Mouse (Mus musculus) ovary, postnatal 36 days (tissue): ENCODE data around the gene Sh3glb1.
"Not testable (repeated sequence)": the region's sequence is repeated elsewhere in the genome, so short reads cannot be mapped to it uniquely, and the experiment has no call there.

Experiments used
- DNase-seq: peaks from one replicate; pipeline ENCODE4 v3.0.0; 2022; ENCODE audit warnings: low spot score, mixed read lengths

Sh3glb1 gene

DNA sequence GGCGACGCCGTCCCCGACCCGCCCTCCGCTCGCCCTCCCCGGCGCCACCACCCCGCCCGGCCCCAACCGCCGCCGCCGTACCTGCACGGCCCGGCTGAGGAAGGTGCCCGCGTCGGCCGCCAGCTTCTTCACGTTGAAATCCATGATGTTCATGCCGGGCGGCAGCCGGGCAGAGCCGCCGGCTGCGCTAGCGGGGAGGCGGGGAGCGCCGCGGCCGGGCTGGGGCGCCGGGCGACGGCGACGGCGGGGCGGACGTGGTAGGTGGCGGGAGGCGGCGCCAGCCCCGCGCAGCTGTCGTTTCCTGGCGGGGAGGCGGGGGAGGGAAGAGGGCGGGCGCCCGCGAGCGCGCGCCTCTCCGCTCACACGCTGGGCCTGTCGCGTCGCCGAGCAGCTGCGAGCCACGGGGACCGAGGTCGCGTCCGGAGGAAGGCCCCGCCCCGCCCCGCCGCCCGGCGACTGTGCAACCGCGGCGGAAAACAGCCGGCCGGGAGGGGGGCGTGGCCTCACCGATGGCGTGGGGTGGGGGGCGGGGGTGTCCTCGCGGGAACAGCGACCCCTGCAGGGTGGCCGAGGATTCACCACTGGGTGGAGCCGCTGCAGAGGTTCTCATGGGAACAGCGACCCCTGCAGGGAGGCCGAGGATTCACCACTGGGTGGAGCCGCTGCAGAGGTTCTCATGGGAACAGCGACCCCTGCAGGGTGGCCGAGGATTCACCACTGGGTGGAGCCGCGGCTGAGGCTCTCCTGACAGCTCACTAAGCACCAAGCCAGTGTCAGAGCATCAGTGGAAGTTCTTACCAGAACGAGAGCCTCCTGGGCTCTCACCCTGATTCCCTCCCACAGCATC is at the start of gene Sh3glb1:
Sh3glb1 (minus strand) TSS at position 435 of the 847 bp plus-strand sequence.
- DNase-seq: peak; percentile 98

DNA sequence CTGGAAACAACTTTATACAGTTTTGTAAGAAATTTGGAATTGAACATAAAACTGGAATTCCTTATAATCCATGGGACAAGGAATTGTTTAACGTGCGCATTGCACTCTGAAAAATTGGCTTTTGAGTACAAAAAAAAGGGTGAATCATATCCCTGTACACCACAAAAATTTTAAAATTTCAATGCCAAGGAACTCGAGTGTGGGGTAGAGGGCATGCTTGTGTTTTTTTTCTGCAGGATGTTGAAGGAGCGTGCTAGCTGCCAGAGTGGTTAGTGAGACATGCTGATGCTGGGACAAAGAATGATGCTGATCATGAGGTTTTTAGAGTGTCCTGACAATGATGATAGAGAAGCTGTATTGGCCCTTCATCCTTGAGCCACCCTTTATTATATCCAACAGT is 45.0 kb upstream of the Sh3glb1 start:
- DNase-seq: no peak

DNA sequence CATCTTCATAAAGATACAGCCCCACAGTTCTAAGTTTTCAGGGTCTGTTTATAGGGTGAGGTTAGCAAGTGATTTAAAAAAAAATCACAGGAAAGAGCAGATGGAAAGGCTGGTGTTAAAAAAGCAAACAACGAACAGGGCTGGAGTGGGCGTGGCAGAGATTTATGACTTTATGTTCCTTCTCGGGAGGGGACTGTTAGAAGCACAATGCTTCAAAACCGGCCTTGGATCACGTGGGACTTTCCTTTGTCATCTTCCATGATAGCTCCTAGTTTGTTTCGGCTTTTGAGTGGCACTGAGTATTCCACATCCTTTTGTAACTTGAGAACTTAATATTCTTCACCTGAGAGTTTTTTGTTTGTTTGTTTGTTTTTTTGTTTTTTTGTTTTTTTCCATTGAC is 41.3 kb upstream of the Sh3glb1 start:
- no peak for DNase-seq

DNA sequence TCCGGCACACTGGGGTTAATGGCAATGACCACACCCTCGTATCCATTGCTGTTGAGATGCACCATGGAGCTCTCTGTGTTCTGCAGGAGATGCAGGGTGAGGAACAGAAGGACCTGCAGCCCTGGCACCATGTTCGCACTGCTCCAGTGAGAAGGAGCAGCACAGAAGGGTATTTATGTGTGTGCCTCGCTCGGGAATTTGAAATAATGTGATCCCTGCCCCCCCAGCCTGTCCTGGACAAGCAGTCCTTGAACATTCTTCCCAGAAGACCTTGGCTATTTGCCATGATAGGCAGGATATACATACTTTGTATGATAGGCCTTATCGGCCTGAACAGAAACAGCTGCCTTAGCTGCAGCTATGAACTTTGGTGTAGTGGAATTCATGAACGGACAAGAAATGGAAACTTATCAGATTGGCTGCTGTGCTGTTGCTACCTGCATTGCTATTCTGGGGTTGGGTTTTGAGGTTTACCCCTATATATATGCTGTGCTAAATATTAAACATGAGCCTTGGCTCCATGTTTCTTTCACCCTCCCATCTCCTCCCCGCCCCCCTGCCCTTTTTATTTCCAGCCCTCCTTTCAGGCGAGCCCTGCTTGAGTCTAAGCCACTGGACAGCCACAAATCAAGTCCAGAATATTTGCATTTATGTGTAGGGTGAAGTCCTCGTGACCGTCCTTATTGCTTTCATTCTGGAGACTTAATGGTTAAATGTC is 40.6 kb upstream of the Sh3glb1 start, which contains the start of gene Clca3a1:
Clca3a1 (minus strand) TSS at position 386 of the 718 bp plus-strand sequence.
- DNase-seq: peak; percentile 20

DNA sequence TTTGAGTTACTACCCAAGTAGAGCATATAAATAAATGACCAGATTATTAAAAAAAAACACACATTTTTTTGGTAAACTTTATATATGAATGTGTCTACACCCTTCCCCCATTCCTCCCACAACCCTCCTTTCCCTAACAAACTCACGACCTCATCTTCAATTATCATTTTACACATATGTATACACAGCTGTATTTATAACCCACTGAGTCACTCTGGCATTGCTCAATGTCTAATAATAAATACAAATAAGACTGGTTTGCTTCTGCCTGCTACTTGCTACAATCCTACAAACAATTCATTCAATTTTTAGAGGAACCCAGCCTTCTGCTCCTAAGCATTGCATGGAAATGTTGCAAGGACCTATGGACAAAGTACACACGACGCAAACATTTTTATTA is 39.6 kb upstream of the Sh3glb1 start:
- no peak for DNase-seq

DNA sequence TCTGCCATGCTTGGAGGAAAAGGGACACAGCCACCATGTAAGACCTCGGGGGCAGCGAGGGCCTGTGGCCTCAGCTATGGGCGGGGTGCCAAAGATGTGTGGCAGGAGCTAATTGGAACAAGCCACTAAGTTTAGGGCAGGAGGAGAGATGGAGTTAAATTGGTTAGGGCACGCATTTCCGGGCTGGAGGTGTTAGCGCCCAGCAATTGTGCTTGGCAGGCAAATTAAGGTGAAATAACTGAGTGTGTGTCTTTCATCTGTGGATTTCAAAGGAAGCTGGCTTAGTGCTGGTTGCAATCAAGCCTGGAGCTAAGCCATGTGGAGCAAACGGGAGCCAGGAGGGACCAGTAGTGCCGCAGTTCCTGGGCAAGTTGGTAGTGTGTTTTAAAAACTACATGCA is 36.0 kb upstream of the Sh3glb1 start:
- not testable (repeated sequence) for DNase-seq

DNA sequence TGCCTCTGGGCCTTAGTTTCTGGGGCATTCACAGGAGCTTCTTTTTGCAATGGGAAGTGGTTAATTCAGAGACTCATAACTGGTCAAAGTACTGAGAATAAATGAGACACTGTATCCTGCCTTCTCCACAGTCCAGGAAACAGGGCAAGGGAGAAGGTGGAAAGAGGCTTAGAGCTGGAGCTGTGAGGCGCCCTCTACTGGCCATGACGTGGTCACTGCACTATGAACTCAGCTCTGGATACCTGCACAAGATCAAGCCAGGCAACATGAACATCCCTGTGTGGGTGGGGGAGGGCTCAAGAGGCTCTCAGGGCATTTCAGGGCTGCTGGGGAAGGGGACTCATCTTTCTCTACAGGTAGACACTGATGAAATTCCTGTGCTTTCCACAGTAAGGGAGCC is 33.0 kb upstream of the Sh3glb1 start:
- no peak for DNase-seq

DNA sequence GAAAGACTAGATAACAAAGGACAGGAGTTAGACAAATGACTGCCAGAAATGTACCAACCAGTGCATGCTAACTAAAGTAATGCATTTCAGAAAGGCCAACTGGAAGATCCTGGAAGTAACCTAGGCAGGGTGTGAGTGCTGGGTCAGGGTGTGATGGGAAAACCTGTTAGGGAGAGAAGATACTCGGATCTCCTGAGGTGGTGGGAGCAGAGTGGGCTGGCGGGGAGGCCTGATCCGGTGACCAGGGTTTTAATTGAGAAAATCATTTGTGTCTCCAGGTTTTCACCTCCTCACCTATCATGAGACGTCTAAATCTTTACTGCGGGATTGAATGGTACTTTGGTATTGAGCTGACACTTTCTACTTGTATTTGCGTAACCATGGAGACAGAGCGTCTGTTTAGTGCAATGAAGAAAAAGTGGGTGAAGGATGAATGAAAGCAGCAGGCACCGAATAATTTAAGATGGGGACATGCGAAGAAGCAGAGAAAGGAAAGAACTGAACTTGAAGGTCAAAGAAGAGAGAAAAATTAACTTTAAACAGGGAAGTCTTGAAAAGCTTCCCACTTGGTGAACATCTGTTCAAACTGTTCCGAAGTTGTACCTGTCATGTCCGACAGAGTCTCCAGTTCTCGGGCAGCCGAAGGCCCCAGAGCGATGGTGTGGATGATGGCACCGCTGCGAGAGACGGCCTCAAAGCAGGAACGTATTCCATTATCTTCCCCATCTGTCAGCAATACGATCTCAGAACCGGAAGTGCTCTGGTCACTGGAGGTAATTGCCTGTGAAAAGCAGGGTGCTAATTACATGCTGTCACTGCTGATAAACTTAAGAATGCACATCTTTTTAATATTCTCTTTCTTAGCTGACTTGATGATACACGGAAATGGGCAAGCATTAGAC is 29.2 kb upstream of the Sh3glb1 start:
- DNase-seq: not testable (repeated sequence)

DNA sequence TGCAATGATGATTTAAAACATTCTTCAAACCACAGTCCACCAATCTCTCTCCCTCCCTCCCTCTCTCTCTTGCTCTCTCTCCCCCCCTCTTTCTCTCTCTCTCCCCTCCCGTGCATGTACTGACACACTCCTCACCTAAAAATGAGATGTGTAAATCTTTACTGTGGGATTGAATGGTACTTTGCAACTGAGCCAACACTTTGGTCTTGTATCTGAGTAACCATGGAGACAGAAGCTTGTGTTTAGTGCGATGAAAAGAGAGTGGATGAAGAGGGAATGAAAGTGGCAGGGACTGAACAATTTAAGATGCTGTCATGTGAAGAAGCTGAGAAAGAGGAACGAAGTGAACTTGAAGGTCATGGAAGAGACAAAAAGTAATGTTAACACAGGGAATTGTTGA is 27.6 kb upstream of the Sh3glb1 start:
- not testable (repeated sequence) for DNase-seq

DNA sequence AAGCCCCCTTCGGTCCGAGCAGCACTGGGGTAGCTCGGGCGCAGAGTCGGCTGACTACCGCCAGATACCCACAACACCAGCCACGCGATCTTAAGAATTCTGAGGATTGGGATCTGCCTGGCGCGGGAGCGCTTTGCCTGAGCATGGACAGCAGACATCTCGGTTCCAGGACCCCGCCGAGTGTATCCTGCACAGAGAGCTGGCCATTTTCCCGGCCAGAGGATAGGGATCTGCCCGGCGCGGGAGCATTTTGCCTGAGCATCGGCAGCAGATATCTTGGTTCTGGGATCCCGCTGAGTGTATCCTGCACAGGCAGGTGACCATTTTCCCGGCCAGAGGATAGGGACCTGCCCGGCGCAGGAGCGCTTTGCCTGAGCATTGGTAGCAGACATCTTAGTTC is 18.3 kb upstream of the Sh3glb1 start:
- DNase-seq: not testable (repeated sequence)

DNA sequence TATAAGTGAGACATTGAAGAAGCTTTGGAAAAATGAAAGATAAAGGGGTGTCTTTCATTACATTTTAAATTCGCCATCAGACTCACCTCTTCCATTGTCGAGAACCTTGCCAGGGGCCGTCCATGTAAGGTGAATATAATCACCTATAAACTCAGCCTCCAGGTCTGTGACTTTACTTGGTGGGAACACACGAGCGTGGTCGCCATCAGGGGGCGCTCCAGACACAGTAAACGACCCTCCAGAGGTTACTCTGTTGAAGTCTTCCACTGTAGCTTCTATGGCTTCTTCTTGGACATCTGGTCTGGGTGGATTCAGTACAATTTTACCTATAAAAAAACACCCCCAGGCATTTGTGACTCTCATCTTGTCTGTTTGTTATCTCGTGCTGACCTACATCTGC is 16.7 kb upstream of the Sh3glb1 start:
- DNase-seq: peak; percentile 57

DNA sequence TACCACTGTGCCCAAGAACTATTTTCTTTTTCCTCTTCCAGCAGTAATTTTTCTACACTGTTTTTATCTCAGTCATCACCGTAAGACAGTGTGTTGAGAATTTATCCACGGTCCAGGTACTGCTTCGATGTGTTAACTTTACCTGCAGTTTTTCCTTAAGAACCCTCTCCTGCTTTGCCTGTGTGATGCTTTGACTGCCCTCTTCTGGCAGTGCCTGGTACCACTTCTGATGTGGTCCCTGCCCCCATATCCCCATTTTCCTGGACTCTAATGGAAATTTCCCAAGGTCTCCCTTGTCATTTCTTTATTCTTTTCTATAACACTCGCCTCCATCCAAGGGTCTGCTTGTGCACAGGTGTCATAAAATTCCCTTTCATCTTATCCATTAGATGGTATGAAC is 3.3 kb upstream of the Sh3glb1 start:
- DNase-seq: peak; percentile 51

DNA sequence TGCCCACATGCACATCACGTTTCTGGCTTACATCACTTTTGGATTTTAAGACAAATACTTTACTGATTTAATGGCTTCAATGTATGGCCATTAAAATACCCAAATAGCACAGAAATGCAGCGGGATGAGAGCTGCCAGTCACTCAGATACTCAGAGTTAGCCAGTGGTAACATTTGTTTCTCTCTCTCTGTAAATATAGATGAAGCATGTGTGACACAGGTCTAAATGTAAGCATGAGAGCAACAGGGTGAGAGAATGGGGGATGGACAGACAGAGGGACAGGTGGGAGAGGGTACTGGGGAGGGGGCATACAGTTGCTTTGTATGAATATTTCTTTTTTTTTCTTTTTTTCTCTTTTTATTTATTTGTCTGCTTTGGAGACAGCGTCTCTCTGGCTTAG is 2.4 kb upstream of the Sh3glb1 start:
- DNase-seq: not testable (repeated sequence)

DNA sequence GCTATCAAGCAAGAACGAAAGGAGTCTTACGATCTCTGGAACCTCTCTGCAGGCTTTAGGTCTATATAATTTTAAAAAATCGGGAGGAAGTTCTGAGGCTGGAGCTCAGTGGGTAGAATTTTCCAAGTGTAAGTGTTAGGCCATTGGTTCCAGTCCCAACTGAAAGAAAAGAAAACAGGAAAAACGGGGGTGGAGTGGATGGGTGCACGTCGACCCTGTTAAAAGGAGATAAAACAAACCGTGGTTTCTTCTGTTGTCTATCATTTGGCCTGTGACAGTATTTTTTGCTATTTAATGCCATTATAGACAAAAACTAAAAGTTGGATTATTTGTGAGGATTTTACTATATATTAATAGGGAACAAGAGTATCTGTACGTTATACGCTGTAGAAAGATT is 1.7 kb upstream of the Sh3glb1 start:
- no peak for DNase-seq

DNA sequence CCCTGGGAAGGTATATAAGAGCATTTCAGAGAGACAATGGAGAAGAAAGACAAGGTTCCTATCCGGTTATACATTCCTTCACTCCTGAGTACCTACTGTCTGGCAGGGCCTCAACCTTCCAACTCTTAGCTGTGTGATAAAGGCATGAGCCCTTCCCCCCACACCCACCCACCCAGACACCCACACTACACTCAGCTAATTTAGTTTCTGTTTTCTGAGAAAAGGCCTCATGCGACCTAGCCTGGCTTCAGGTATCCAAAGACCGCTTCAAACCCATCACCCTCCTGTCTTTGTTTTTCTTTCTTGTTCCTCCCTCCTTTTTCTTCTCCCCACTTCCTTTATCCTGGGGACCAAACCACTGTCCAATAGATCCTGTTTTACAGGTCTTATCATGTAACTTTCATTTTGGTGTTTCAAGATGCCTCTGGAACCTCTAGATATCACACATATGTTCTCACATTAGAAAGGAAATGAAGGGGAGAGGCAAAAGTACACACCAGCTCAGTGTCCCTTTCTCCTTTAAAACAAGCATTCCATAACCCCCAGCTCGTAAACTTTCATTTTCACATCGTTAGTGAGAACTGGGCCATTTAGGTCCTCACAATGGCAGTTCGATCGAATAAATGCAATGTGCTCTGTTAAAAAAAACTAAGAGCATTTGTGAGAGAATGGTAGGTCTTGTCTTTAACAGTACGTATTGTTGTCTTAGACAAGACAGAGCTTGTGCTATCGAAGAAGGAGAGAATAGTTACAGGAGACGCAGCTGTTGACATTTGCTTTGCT is 1.1 kb upstream of the Sh3glb1 start:
- DNase-seq: no peak

DNA sequence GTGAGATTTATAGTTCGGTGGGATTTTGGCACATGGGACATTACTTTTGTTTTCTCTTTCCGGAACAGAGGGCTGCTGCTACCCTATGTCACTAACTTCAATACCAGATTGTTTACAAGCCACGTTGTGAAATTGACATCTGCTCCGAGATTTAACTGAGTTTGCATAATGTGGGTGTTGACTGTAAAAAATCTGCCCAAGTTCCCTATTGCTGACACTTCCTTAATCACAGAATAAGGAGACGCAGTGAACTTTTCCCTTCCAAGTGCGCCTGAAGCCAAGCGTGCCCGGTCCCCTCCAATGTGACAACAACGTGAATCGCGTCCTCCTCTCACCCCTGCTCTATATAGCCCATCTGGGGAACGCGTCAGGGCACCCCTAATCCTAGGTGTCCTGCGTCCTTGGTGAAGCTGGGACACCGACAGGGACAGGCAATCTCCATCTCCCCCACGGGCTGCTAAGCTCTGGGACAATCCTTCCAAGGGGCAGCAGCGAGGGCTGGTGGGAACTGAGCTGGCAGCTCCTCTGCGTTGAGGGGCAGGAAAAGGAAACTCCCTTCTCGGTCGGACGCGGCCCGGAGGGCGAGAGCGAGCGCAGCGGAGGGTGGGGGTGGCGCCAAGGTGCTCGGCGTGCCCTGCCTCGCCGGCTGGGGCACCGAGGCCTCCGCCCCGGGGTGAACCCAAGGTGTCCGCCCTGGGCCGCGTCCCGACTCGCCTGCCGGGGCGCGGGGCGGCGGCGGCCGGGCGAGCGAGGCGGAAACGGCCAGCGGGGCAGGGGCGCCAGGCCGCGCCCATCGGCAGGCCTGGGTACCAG is 841 bp downstream of the Sh3glb1 start:
- DNase-seq: peak; percentile 68

DNA sequence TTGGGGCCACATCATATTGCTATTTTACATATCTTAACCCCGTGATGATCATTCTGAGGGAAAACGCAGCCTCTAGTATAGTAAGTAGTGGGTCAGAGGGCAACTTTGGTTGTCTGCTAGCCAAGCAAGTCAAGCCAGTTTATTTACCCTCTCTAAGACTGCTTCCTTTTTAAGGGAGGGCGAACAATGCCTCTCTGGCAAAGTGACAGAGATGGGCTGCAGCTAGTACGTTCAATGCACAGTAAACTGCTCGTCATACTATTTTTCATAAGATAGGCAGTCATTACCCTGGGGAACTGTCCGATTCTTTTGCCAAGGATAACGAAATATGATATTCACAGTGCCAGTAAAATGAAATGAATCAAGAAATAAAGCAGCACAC is 1.4 kb downstream of the Sh3glb1 start:
- DNase-seq: no peak

DNA sequence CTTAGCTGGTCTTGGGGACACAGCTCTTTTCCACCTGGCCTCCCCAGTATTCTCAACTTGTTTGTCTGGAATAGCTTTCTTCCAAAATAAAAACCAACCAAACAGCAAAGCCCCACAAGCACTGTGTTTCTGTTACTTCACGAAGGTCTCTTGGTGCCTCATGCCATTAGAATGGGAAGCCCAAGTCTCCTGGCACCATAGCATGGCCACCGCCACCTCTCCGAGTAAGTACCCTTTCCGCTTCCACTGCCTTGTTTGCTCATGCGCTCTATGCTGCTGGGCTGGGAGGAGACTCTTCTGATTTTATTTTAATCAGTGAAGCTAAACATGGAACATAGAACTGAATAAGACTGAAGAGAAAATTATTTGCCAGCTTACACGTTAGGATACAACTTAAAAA is 2.3 kb downstream of the Sh3glb1 start:
- DNase-seq: no peak

DNA sequence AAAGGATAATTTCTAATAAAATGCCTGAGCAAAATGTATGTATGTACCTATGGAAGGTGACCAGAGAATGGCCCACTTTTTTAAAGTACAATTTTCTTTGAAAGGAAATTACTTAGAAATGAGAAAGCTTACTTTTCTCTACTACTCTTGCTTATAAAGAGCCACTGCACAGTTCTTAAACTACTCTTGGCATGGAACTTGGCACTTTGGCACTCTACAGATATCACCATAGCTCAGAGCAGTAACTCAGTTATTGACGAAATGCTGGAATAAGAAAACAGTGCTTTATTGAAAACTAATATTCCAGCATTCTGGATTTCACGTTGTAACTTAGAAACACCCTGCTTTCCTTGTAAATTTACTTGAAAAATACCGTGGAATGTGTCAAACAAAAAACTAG is 3.0 kb downstream of the Sh3glb1 start:
- DNase-seq: no peak

DNA sequence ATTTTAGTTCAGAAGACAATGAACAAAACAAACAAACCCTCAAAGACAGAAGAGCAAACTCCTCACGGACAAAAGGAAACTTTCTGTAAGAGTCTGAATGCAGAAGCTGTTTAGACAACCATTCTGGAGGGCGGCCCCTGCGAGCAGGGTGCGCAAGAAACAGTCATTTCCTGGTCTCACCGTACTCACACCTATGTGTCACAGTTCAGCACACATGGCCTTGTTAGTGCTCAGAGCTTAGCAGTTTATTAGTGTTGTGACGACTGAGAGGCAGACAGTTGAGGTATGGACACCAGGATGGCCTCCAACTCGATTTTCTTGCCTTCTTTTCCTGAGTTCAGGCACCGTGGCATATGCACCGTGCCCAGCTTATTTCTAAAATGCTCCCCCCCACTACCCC is 4.2 kb downstream of the Sh3glb1 start:
- no peak for DNase-seq

DNA sequence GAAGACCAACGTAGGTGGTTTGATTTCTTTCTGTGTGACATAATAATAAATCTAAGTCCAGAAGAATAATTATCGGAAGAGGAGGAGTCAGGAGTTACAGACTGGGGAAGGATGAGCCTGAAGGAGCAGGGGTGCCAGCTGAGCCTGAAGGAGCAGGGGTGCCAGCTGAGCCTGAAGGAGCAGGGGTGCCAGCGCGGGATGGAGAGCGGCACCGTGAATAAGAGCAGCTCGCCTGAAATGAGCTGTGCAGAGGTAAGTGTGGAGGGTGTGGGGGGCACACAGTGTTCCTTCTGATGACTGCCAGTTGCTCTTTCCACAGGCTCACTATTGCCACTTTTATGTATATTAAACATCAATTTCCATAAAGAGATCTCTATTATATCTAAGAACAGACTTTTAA is 5.1 kb downstream of the Sh3glb1 start:
- DNase-seq: no peak
